Mouse (Mus musculus) ovary, postnatal 10 days (tissue): ENCODE results near the gene A930033H14Rik.

Source experiments
- DNase-seq: peaks from one replicate; pipeline ENCODE4 v3.0.0; 2022; ENCODE audit warnings: low spot score

The A930033H14Rik gene

GRCm38 (mm10) chr10:69237185-69237584 lies 24.3 kb upstream of the A930033H14Rik start:
- DNase-seq, result no peak

- DNase-seq, result no peak
Measured at GRCm38 (mm10) chr10:69225951-69226350, 13.1 kb upstream of the A930033H14Rik start.

- no peak for DNase-seq
Measured at GRCm38 (mm10) chr10:69225471-69225870, 12.6 kb upstream of the A930033H14Rik start.

GRCm38 (mm10) chr10:69224276-69224675 lies 11.4 kb upstream of the A930033H14Rik start:
- no peak for DNase-seq

- DNase-seq, result no peak
Measured at GRCm38 (mm10) chr10:69223232-69223631, 10.3 kb upstream of the A930033H14Rik start.

- DNase-seq, result no peak
Measured at GRCm38 (mm10) chr10:69221955-69222354, 9.1 kb upstream of the A930033H14Rik start.

GRCm38 (mm10) chr10:69221148-69221547 lies 8.2 kb upstream of the A930033H14Rik start:
- no peak for DNase-seq

- no peak for DNase-seq
Measured at GRCm38 (mm10) chr10:69220296-69220695, 7.4 kb upstream of the A930033H14Rik start.

- DNase-seq, result no peak
Measured at GRCm38 (mm10) chr10:69219289-69219626, 6.4 kb upstream of the A930033H14Rik start.

GRCm38 (mm10) chr10:69218458-69219288 lies 5.8 kb upstream of the A930033H14Rik start:
- DNase-seq, result no peak

- no peak for DNase-seq
Measured at GRCm38 (mm10) chr10:69217127-69217690, 4.3 kb upstream of the A930033H14Rik start.

GRCm38 (mm10) chr10:69213986-69214385 lies 1.1 kb upstream of the A930033H14Rik start:
- no peak for DNase-seq

GRCm38 (mm10) chr10:69213451-69213877 lies 566 bp upstream of the A930033H14Rik start:
- DNase-seq, result peak; percentile 41

GRCm38 (mm10) chr10:69211976-69212375 lies 922 bp downstream of the A930033H14Rik start:
- peak; percentile 41 for DNase-seq

GRCm38 (mm10) chr10:69211560-69211959 lies 1.3 kb downstream of the A930033H14Rik start:
- no peak for DNase-seq

GRCm38 (mm10) chr10:69210659-69211058 lies 2.2 kb downstream of the A930033H14Rik start:
- no peak for DNase-seq

GRCm38 (mm10) chr10:69210006-69210405 lies 2.9 kb downstream of the A930033H14Rik start:
- DNase-seq, result no peak

GRCm38 (mm10) chr10:69208705-69209104 lies 4.2 kb downstream of the A930033H14Rik start:
- DNase-seq, result no peak

- DNase-seq, result no peak
Measured at GRCm38 (mm10) chr10:69207981-69208630, 4.8 kb downstream of the A930033H14Rik start.

GRCm38 (mm10) chr10:69207481-69207880 lies 5.4 kb downstream of the A930033H14Rik start:
- no peak for DNase-seq

- no peak for DNase-seq
Measured at GRCm38 (mm10) chr10:69206081-69206480, 6.8 kb downstream of the A930033H14Rik start.

GRCm38 (mm10) chr10:69204677-69205400 lies 8.1 kb downstream of the A930033H14Rik start:
- DNase-seq, result no peak
